Mouse (Mus musculus): Measurements from ENCODE around the gene Klhl31.

The Klhl31 gene

DNA sequence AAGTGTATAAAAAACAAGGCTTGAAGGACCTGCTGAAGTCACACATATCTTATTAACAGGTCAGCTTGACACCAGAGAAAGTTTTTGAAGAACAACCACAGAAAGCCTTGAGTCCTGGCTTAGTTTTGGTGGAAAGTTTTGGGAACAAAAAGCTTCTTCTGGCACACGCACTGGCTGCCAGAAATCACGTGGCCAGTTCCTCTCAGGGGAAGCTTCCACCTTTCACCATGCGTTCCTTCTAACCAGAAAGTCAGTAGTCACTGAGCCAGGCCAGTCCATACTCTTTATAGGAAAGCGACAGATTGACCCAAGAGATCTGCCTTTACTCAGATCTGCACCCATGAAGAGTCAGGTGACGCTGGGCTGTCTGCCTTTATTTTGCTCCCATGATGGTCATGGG is 12.1 kb upstream of the Klhl31 start:
- DNase-seq: no peak

DNA sequence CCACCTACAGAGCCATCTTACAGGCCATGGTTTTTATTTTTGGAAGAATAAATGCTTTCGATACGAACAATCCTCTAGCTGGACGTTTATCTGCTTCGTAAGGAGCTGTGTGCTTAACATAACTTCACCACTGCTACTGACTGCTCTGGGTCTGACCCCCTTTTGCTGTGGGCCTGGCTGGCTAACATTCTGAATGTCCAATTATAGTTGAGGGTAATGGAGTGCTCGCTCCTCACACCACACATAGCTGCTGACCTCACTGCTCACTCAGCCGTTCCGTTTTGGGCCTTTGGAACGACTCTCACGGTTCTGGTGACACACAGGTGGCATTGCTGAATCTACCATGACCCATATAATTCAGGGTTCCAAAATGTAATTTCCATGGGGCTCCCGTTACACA is 7.6 kb upstream of the Klhl31 start:
- no peak for DNase-seq

DNA sequence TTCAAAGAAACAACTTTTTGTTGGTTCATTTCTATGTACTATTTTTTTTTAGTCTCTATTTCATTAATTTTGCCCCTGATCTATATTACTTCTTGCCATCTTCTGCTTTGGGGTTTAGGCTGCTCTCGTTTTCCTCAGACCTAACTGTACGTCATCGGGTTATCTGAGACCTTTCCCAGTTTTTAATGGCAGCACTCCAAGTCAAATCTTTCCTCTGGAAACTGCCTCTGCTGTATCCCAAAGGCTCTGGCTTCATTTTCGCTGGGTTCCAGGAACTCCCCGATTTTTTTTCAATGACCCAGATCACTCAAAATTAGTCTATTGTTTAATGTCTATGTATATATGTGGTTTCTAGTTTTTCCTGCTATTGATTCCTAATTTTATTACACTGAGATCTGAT is 6.6 kb upstream of the Klhl31 start:
- no peak for DNase-seq

DNA sequence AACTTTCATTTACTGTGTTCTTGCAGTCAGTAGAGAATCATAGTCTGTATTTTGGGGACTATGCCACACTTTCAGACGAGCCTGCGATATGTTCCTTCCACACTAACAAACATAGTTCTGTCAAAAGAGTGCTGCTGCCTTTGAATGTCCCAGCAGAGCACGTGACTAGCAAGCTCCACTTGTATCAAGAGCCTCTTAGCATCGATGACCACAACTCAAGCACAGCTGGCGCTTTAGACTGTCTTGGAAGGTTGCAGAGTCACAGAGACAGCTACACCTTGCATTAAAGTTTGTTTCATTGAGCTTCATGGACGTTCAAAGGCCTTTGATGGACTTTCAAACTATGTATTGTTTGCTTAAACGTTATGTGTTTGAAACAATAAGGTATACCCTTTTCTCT is 5.5 kb upstream of the Klhl31 start:
- no peak for DNase-seq

DNA sequence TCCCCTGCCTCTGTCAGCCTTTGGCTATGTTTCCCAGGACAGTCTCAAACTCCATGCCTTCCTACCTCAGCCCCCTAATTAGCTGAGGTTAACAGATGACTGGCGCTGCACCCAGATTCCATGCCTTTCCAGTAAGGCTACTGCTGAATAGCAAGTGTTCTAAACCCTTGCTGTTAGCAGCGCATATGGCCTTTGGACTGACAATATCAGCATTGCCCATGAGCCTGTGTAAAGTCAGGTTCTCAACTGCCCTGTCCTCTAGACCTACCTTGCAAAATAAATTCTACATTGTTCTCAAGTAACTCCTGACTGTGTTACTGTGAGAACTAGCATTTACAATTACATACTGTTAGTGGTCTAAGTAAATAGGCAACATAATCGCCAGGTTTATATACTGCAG is 3.9 kb upstream of the Klhl31 start:
- no peak for DNase-seq

DNA sequence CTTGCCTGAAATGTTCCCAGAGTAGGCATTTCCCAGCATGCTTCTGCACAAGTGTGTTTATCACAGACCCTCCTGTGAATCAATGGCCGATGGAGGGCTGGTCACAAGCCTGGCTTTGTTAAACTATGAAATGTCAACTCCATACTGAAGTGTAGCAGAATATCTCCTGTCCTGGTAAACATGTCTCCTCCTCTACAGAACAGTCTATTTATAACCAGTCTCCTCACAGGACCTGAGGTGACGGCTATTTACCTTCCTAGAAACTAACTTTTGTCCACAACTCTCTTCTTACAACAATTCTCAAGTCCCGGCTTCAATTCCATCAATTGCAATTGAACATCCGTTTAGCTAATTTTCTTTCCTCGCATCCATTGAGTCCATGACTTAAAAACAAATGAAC is 297 bp upstream of the Klhl31 start:
- DNase-seq: no peak

DNA sequence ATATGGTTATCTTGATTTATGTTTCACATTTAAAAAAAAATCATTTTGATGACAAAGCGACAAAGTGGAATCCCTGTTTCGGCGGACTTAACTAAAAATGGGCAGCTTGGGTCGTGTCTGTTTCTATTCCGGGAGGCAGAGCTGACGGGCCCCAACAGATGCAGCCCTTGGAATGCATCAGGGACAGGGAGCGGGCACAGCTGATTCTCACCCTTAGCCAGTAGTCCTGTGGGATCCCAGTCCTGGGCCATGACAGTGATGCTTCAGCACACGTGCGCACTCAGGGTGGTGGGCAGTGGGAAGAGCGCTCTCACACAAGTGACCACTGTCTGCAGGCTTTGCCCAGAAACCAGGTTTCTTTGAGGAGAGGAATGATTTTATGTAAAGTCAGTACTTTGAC is 1.1 kb downstream of the Klhl31 start:
- no peak for DNase-seq

DNA sequence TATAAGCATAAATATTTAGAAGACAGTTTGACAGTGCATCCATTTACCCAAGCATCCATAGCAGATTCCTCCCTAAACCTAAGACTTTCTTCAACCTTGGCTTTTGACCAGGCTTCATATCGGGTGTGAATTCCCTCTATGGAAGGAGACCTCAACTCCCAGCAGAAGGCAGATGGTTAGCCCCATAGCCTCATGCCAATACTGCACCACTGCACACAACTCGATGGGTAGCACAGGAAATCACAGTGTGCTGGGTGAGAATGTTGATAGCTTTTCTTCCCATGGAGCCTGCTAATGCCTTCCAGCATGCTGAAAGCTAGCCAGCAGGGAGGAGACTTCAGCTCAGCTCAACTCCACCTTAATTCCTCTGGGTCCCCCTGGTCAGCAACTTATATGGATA is 8.9 kb downstream of the Klhl31 start:
- no peak for DNase-seq

DNA sequence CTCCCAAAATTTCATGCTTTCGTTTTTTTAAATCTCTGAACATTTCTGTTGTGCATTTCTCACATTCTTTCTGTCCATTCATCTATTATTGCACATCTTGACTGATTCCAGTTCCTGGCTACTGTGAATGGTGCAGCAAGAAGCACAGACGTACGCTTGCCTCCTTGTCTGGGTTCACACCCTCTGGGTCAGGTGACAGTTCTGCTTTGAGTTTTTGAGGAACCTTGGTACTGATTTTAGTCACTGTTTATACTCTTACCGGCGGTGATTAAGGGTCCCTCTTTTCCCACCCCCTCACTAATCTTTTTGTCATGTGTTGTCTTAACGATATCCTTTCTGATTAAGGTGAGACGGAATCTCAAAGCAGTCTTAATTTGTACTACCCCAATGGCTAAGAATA is 15.5 kb downstream of the Klhl31 start:
- no peak for DNase-seq

DNA sequence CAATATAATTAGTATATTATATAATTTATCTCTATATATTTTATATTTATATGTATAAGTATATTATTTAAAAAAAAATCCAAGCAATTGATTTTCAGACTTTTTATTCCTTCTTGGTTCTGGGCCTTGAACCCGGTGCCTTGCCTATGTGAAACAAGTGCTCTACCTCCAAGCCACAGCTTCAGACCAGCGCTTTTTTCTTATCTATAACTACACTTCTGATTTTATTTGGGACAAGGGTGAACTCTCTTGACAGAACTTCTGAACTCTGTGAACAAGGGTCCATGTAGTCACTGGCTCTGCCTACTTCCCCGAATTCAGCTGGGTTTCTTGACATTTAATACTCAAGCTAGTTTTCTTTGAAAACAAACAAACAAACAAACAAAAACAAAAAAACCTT is 17.6 kb downstream of the Klhl31 start:
- no peak for DNase-seq

DNA sequence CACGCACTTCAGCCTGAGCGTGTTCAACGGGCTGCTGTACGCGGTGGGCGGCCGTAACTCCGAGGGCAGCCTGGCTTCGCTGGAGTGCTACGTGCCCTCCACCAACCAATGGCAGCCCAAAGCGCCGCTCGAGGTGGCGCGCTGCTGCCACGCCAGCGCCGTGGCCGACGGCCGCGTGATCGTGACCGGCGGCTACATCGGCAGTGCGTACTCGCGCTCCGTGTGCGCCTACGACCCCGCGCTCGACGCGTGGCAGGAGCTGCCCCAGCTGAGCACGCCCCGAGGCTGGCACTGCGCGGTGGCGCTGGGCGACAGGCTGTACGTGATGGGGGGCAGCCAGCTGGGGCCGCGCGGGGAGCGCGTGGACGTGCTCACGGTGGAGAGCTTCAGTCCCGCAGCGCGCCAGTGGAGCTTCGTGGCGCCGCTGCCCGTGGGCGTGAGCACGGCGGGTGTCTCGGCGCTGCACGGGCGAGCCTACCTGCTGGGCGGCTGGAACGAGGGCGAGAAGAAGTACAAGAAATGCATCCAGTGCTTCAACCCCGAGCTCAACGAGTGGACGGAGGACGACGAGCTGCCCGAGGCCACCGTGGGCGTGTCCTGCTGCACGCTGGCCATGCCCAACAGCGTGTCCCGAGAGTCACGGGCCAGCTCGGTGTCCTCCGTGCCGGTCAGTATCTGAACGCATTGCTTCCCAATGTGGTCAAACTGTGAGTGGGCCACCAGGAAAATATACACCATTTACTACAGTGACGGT is 19.1 kb downstream of the Klhl31 start:
- DNase-seq: peak; percentile 53

DNA sequence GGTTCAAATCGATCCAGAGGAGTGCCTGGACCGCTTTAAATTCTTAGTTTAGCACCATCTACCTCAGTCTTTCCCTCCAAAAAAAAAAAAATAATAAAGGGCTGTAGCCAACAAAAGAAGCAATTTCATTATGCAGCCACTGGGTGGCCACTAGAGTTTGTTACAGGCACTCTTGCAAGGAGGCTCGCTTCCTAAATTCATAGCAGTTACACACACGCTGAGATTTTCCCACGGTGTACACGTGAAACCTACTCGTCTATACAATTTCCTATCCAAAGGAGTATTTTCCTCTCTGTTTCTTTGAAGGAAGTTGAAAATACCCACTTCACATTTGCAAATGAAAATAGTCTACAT is 19.6 kb downstream of the Klhl31 start:
- peak; percentile 50 for DNase-seq

DNA sequence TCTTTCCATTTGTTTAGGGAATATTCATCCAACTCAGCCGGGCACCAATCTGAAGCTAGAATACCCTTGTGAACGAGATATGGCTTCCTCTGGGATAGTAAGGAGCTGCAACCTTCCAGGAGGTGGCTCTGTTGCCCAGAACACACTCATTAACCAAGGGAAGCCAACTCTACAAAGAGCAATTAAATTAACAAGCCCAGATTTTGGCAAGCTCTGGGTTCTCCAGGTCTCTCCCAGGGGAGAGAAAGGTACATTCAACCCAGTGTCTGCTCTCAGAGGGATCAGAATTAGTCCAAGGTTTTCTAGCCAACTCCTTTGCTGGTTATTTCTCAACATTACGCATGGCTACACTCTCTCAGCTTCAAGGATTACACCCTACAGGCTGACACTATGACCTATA is 26.6 kb downstream of the Klhl31 start:
- no peak for DNase-seq

DNA sequence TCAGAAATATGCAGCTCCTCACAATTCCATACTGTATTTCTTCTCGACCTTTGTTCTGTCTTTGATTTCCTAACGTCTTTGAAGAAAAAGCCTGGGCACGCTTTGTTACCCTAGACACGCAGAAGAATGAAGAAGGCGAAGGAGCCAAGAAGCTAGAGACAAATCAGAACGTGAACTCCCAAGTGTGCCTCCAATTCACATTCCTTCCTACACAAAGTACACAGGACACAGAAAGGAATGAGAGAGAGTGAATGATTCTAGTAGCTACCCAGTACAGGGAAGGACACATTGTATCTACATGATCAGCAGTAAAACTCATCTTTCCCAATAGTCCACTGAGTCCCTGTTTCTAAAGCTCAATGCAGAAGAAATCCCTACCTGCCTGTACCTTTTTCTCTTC is 33.8 kb downstream of the Klhl31 start:
- no peak for DNase-seq

DNA sequence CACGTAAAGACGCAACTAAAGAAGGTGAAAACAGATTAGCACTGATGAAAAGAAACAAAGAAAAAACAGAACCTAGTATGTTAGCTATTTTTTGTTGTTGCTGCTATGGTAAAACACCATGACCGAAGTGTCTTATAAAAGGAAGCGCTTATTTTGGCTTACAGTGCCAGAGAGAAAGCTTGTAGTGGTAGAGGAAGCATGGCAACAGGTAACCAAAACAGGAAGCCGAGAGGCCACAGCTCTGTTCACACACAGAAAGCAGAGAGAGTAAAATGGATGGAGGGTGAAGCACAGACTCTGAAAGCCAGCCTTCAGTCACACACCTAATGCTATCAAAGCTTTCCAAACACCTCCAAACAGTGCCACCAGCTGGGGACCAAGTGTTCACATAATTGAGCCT is 34.7 kb downstream of the Klhl31 start:
- no peak for DNase-seq

DNA sequence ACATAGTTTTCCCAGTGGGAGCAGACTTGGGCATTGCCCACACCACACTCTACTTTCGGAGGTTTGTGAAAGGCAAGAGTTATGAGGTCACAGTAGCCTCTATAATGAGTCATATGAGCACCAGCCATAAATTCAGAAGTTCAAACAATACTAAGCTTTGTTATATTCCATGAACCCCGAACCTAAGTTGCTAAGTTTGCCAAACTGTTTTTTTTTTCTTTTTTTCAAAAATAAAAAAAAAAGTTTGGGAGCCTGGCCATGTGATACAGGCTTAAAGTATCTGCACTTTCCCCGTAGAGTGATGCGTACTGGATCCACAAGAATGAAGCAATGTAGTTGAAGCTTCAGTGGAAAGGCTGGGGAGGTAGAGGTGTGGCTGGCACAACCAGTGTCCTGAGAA is 36.9 kb downstream of the Klhl31 start:
- no peak for DNase-seq

DNA sequence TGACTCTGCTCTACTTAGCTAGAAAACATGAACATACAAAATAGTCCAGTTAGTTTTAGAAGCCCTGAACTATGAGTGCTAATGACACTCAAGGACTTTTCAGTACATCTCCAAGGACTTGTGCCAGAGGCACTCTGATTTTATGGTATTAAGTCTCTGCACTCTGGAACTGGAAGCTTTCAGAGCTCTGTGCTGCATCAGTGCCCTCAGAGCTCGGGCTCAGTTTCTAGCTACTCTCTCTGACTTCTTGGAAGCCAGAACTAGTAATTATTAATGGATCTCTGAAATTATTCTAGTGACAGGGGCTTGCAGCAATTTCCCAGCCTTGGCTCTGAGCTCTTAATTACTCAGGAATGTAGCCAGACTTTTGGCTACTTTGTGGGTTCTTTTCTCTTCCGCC is 37.7 kb downstream of the Klhl31 start:
- no peak for DNase-seq

DNA sequence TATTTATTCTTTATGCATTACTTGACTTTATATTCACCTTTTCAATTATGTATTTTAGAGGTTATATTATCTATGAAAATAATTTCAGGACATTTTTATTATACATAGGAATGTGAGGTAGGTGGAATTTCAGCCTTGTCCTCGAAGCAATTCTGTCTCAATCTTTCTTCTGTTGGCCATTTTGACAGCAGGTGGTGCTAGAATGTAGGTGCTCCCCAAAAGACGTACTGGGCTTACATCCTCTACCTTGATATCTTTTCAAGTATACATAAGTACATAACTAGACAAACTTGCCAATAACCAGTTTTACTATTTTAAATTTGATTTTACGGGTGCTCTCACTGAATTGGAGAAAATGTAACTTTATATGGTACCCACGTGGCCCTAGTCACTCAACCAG is 48.6 kb downstream of the Klhl31 start:
- DNase-seq: no peak

DNA sequence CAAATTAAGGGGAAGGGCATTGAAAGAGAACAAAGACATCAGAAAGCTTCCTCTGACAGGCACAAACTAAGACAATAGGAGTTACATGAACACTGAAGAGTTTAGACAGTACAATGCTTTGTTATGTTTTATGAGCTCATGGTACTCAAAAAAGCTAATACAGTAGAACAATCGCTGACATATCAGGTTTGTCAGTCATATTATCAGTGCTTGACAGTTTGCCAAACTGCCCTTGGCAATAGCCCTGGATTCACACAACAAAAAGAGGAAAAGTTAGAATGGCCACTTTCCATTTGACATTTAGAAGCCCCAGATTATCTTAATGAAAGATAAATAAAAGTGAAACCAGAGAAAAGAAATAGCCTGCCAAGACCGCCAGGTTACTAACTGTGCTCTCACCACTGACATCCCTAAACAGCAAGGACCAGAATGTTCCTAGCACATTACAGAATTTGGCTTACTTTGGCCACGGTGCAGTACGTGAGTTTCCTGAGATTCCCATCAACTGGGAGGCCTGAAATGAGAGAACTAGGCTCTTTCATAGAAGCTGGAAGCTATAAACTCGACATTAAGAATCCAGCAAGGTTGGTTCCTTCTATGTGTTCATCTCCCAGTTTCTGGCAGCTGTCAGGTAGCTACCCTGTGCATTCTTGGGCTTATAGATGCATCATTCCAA is 49.7 kb downstream of the Klhl31 start:
- DNase-seq: no peak

DNA sequence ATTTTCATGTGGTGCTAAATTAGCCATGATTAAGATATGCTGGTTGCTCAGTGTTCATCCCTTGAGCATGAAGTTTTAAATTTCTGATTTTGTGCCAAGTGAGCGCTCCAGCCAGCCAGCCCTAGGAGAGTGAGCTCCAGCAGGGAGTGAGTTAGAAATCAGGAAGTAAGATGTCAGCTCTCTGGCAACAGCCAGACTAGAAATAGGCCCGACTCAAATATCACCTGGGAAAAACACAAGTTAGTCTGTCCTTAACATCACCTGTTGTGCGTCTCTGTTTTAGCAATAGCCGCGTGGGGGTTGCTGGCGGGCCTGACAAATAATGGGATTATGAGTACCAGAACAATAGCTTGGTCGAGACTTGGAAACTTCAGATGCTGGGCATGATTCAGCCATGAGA is 56.4 kb downstream of the Klhl31 start:
- DNase-seq: no peak

DNA sequence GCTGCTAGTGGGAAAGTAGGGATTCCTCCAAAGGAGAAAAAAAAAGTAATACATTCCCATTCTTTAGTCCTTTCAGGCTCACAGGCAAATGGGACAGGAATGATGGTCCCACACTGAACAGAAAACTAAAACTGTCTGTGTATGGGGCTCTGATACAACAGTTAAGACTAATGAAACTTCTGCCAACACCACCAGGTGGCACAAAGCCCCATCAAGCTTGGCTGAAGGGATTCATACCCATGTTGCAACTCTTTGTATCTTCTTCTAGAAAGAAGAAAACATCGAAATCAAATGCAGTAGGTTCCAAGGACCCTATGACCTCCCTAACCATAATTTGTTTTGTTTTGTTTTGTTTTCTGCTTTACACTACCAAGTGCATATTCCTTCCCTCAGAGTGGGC is 57.1 kb downstream of the Klhl31 start:
- DNase-seq: no peak

DNA sequence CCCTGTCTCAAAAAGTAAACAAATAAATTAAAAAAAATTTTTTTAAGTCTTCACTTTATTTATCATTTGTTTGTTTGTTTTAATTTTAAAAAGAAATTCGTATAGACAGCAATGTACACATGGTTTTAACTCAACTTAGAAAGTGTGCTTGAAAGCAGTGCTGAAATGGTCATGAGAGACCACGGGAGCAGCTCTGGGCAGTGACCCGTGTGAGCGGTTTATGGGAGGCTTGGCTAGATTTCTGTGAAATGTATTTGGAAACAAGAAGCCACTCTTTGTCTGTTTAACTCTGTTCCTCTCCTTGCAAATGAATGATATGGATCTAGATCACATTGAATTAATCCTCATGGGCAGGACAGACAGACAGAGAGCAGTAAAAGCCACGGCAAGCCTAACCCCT is 59.3 kb downstream of the Klhl31 start:
- DNase-seq: no peak

DNA sequence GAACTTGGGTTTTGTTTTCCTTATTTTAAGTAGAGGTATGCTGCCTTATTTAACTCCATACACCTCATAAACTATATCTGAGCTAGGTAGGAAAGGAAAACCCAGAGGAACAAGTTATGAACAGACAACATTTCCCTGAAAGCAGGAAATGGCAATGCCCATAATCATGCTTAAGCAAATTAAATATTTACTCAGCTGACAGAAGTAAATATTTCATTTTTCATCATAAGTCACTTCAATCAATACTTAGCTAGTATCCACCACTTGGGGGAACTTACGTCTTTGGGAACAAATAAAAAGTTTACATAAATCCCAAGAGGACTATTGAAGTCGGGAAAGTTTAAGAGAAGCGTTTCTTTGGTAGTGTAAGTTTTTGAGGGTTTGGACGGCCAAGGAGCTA is 67.2 kb downstream of the Klhl31 start:
- DNase-seq: no peak

DNA sequence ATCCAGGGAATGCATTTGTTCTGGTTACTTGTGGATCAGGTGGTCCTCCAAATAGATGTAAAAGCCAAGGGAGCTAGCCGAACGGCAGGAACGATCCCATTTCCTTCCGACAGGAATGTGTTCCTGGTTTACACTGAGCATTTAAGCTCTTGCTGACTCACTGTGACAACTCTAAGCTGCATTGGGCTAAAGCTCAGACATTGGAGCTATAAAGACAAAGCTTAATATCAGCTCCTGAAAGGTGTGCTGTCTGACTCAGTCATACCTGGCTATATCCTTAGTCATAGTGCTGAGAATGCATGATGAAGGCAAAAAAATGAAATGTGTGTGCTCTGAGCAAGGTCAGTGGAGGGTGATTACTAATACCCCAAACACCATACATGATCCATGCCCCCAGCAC is 67.8 kb downstream of the Klhl31 start:
- DNase-seq: no peak

DNA sequence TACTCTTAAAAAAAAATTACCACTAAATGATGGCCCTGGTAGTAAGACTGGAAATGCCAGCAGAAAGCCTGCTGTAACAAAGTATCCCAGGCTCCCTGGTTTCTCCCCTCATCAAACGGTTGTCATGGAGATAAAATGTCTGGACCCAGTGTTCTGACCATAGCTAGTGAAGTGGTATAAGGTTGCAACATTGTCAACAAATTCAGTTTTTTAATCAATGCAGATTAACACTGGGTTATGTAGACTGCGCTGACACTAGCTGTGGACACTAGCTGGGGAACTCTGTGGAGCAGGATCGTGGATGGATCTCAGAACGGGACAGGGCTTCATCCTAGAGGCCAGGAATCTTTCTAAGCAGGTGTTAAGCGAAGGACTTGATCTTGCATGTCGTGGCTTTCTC is 70.2 kb downstream of the Klhl31 start:
- DNase-seq: no peak

Data from thymus, postnatal 4 days (tissue).